Mouse (Mus musculus) ES-CJ7 (cell line): ENCODE data around the gene Rdm1.
"Not testable (repeated sequence)": the region's sequence is repeated elsewhere in the genome, so short reads cannot be mapped to it uniquely, and the experiment has no call there.

Experiments
- DNase-seq: peaks from one replicate; pipeline ENCODE4 v3.0.0; 2011; ENCODE audit warnings: low read depth, low spot score

Rdm1 gene

DNA sequence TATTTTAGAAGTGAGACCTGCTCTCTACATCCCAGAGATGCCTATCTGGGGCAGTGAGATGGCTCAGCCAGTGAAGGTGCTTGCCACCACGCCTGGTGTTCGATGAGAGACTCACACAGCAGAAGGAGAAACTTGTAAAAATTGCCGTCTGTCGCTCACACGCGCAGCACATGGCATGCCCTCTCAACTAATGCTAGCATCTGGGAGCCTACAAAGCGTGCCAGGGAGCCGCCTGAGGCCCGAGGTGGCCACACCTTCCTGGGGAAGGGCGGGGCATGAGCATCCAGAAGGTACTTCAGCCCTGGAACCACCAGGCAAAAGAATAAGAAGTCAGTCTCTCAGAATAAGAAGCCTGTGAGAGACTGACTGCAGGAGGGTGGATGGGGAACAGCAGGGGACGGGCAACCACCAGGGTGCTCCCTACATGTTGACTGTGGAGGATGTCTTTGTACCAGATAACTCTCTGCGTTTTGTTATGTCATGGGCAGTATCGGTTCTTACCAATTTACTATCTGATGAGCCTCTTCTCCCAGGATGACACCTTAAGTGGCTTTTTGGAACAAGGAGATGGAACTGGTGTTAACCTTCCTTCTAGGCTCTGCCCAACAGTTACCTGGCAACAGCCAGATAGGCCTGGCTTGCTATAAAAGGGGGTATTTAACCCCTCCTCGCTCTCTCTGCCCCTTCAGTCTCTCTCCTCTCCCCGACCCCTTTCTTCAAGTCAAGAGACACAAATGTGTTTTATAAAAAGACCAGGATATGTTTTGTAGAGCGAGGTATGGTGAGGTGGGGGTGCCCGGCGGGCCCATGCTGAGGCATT, 9.8 kb upstream of the Rdm1 start:
- DNase-seq: peak; percentile 49

DNA sequence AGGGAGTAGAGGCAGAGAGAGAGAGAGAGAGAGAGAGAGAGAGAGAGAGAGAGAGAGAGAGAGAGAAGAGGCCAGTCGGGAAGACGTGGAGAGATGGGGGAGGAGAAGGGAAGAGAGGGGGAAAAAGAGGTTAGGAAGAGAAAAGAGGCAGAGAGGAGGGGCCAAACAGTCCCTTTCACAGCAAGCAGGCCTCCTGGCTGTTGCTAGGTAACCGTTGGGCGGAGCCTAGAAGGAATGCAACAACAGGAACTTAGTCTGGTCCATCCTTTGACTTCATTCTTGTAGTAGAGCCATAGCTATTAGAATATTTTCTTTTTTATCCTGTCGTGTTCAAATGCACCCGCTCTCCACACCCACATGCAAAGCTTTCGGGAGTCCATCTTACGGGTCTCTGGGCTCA, 9.1 kb upstream of the Rdm1 start:
- DNase-seq: peak; percentile 83

DNA sequence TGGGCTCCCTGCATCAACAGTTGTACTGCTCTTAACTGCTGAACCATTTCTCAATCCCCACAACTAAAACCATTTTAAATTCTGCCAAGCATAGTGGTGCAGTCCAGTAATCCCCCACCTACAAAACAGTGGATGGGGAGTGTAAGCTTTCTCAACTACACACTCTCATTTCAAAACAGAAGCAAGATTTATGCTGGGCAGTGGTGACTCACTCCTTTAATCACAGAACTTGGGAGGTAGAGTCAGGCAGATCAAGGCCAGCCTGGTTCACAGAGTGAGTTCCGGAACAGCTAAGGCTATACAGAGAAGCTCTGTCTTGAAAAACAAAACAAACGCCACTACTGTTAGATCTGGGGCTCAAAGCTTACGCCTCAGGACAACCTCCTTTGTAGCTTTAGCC, 8.4 kb upstream of the Rdm1 start:
- no peak for DNase-seq

DNA sequence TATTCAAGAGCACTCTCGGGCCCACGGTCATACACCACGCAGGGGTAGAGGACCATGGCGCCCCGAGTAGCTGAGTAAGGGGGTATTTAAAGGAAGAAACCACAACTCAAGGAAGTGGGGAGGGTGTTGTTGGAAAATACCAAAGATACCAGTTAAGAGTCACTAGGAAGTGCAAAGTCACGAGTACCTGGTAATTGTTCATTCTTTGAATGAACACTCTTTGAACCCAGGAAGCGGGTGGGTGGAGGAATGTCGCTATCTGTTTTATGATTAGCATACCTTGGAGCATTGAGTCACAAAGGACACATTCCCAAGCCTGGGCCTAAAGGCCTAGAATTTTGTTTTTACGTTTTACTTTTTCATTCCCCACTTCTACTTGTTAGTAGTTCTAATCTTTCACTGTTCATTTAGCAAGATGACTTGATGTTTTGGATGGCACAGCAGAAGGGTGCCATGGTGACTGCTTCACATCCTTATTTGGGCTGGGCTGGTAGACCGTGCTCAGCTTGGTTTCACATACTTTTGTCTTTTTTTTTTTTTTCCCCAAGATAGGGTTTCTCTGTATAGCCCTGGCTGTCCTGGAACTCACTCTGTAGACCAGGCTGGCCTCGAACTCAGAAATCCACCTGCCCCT, 6.9 kb upstream of the Rdm1 start:
- DNase-seq: not testable (repeated sequence)

DNA sequence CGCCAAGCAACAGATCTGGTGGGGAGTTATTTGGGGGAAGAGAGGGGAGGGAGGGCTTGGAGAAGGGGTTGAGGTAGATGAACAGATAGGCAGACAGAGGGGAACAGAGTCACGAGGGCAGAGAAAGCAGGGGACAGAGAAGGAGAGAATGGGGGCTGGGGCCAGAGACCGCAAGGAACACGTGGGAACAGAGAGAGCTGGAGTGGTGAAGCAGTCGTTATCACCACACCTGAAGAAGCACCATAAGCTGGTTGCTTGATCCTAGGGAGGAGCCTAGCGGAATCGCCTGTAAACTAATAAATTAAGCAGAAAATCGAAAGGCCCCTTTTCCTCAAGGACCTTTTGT, 373 bp upstream of the Rdm1 start:
- DNase-seq: no peak

DNA sequence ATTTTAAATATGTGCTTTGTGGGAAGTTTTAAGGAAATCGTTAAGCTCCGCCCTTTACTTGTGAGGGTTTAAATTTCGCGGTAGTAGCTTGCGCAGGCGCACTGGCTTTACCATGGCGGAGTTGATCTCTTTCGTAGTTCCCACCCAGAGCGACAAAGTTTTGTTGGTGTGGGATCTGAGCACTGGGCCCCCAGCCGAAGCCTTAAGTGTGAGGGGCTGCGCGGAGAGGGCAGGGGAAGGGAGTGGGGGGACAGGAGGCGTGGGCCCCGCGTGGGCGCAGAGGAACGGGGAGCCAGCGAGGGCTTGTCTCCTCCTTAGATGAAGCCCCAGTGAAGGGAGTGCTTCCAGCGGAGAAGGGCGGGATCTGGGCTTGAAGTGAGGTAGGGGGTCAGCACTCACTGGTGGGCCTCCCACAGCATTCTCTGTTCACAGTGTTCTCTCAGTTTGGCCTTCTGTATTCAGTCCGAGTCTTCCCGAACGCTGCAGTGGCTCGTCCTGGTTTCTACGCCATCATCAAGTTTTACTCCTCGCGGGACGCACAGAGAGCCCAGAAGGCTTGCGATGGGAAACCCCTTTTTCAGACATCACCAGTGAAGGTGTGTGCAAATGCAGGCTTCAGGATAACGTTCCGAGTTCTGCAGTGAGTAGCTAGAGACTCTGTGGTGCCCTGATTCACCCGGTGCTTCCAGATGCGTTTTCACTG, 1.0 kb downstream of the Rdm1 start:
- peak; percentile 92 for DNase-seq

DNA sequence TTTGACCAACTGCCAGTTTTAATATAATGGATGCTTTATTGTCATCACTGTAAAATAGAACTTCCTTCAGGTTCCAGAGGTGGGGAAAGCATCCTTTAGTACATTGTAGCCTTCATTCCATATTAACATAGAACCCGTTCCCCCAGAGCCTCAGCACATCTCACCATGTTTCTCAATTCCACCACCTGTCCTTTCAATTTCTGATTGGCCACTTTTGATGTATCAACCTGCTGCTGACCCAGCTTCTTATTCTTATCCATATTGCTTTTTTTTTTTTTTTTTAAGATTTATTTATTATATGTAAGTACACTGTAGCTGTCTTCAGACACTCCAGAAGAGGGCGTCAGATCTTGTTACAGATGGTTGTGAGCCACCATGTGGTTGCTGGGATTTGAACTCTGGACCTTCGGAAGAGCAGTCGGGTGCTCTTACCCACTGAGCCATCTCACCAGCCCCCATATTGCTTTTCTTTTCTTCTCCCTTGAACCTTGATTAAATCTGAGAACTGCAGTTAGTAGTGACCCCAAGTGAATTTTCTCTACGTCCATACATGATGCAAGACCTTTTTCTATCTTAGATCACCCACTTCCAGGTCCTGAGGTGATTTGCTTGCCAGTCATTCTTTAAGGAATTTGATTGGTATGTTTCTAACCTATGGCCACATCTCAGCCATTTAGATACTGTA, 1.9 kb downstream of the Rdm1 start:
- not testable (repeated sequence) for DNase-seq

DNA sequence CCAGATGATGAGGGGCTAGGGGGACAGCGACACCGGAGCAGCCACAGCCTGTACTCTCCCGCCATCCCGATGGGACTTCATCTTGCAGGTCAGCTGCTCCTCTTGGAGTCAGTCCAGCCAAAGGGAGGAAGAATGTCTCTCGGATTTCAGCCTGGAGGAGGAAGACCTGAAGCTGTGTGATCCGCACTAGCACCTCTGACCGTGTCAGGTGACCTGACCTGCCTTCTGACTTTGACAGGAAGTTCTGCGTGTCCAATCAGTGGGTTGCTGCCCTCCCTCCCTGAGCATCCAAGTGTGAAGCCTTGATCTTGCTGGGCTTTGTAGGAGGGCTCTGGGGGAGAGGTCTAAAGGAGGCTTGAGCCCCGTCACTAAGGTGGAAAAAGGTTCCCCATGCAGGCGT, 8.7 kb downstream of the Rdm1 start:
- no peak for DNase-seq

DNA sequence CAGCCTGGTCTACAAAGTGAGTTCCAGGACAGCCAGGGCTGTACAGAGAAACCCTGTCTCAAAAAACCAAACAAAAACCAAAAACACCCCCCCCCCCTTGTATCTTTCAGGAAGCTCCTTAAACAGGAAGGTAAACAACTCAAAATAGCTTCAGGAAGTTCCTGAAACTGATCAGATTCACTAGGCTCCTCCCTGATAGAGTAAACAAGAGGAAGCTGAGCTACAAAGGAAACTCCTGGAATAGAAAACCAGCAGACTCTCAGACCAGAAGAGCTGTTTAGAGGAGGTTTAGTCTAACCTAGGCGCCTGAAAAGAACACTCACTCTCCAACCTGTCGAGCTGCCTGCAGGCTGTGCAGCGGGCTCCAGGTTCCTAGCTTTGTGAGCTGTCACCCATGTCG, 12.8 kb downstream of the Rdm1 start:
- DNase-seq: no peak

DNA sequence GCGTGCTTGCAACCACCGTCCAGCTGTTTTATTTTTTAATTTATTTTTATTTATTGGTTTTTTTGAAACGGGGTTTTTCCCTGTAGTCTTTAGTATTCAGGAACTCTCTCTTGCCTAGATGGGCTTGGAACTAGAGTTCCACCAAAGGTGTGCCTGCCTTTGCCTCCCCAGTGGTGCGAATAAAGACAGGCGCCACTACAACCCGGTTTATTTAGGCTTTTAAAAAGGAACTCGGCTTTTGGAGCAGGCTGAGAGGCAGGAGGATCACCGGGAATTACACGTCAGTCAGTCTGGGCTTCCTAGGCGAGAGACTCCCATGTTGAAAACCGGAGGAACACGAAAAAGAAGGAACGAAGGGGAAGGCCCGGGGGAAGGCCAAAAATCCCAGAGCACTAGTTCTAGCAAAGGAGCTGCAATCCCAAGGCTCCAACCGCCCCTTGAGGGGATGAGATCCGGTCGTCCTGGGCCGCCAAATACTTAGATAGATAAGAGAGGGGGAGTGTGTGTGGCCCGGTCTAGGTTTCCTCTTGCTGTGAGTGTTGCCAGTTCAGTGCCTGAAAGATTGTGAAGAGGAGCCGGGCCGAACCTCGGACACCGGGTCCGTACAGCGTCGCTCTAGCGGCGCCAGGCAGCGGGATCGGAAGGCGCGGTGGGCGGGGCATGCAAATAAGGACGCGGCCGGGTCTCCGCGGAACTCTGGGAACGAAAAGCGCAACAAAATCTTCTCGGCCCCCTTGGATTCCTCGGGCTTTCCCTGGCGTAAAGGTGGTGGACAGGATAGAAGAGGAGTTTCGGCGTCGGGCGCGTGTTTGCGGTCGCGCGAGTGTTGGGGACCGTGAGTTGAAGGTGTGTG, 14.1 kb downstream of the Rdm1 start:
- peak; percentile 90 for DNase-seq

DNA sequence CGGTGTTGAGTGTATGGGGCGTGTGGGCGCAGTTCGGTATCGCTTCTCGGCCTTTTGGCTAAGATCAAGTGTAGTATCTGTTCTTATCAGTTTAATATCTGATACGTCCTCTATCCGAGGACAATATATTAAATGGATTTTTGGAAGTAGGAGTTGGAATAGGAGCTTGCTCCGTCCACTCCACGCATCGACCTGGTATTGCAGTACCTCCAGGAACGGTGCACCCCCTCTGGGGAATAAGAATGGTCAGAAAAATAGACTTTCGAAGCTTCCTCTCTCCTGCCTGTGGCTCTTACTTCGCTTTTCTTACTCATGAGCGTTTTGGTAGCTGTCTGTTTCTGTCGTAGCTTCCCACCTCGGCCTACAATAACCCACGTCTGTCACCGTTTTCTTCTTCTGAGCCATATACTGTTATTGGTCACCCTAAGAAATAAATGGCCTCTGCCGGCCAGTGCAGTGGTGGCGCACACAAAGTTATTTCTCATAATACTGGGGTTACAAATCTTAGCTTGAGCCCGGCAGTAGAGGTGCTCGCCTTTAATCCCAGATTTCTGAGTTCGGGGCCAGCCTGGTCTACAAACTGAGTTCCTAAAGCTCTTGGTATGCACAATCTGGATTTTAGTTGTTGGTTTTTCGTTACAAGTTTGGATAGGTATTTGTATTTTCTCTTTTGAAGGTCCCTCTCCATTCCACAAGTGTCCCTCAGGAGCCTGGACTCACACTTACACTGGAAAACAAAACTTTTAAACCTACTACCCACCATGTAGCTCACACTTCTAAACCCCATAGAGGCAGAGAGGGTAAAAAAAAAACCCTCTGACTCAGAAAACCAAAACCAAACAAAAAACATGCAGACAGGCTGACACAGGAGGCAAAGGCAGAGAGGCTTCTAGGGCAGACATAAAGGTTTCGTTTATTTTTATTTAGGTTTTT, 15.0 kb downstream of the Rdm1 start:
- DNase-seq: peak; percentile 94

DNA sequence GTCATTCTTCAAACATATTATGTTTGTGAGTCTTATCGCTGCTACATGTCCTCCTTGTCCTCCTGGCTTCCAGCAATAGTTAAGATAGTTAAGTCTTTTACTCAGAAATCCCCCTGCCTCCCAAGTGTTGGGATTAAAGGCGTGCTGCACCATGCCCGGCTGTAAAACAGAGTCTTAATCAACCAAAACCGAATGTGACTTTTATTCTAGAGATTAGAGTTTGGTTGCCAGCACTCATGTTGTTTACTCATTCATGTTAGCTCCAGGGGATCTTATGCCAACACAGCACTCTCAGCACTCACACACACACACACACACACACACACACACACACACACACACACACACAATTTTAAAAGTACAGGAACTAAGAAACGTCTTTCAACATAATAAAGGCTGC, 15.9 kb downstream of the Rdm1 start:
- DNase-seq: no peak

DNA sequence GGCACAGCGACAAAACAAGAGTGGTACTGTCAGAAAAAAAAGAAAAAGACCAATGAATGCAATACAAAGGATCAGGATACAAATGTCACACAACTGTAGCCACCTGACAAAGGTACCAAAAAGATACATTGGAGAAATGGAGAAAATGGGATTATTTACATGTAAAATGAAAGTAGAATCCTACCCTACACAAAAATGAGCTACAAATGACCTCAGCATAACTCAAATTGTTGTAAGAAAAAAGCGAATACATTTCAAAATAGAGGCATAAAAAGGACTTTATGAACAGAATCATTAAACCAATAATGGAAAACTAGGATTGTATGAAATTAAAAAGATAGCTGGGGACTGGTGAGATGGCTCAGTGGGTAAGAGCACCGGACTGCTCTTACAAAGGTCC, 17.6 kb downstream of the Rdm1 start:
- DNase-seq: no peak

DNA sequence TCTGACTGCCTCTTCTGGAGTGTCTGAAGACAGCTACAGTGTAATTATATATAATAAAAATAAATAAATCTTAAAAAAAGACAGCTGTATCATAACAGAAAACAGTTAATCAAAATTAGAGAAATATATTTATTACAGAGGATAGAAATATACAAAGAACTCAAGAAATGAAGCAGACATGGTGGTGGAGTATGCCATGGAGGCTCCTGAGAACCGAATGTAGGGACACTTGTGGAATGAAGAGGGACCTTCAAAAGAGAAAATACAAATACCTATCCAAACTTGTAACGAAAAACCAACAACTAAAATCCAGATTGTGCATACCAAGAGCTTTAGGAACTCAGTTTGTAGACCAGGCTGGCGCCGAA, 18.0 kb downstream of the Rdm1 start:
- not testable (repeated sequence) for DNase-seq

DNA sequence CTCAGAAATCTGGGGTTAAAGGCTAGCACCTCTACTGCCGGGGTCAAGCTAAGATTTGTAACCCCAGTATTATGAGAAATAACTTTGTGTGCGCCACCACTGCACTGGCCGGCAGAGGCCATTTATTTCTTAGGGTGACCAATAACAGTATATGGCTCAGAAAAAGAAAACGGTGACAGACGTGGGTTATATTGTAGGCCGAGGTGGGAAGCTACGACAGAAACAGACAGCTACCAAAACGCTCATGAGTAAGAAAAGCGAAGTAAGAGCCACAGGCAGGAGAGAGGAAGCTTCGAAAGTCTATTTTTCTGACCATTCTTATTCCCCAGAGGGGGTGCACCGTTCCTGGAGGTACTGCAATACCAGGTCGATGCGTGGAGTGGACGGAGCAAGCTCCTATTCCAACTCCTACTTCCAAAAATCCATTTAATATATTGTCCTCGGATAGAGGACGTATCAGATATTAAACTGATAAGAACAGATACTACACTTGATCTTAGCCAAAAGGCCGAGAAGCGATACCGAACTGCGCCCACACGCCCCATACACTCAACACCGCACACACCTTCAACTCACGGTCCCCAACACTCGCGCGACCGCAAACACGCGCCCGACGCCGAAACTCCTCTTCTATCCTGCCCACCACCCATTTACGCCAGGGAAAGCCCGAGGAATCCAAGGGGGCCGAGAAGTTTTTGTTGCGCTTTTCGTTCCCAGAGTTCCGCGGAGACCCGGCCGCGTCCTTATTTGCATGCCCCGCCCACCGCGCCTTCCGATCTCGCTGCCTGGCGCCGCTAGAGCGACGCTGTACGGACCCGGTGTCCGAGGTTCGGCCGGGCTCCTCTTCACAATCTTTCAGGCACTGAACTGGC, 18.7 kb downstream of the Rdm1 start:
- DNase-seq: not testable (repeated sequence)

DNA sequence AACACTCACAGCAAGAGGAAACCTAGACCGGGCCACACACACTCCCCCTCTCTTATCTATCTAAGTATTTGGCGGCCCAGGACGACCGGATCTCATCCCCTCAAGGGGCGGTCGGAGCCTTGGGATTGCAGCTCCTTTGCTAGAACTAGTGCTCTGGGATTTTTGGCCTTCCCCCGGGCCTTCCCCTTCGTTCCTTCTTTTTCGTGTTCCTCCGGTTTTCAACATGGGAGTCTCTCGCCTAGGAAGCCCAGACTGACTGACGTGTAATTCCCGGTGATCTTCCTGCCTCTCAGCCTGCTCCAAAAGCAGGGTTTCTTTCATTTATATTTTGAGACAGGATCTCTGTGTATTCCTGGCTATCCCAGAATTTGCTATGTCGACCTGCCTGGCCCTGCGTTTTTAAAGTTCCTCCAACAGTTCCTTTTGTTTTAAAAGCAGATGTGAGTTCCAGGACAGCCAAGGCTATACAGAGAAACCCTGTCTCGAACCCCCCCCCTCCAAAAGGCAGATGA, 19.3 kb downstream of the Rdm1 start:
- not testable (repeated sequence) for DNase-seq

DNA sequence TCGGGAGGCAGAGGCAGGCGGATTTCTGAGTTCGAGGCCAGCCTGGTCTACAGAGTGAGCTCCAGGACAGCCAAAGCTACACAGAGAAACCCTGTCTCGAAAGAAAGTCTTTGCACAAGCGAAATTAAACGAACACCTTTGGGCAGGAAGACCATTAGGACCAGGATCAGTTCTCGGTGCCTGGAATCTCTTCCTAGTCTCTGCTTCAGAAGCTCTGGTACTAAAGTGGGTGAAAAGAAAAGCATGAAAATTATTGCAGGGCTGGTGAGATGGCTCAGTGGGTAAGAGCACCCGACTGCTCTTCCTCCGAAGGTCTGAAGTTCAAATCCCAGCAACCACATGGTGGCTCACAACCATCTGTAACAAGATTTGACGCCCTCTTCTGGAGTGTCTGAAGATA, 20.1 kb downstream of the Rdm1 start:
- DNase-seq: not testable (repeated sequence)

DNA sequence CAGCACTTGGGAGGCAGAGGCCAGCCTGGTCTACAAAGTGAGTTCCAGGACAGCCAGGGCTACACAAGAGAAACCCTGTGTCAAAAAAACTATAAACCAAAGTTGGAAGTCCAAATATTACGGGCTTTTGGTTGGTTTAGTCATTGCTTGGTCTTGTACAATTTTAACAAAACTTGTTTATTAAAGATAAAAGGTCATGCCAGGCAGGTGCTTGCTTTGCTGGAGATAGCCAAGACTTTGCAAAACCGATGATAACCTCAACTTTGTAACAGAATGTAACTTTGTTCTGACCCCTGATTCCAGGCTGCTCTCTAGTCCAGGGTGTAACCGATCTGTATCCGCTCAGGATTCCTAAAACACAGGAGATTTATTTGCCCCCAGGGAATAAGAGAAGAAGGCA, 29.4 kb downstream of the Rdm1 start:
- no peak for DNase-seq

DNA sequence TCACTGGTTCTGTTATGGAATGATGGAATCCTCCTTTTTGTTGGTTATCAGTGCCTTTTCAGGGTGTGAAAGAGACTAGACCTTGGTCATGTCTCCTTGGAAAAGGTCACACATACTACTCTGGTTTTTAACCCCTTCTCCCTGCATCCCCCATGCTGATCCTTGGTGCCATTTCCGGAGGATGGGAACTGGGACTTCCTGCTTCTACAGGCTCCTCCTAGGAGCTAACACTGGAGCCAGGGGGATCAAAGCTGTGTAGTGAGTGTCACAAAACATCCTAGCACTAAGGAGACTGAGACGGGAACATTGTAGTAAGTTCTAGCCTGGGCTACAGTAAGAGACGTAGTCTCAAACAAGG, 30.5 kb downstream of the Rdm1 start:
- DNase-seq: no peak
